Mouse (Mus musculus): ENCODE measurements at regions not wholly inside any gene's neighbourhood (a gene's known extent, or its start where the extent isn't known, plus 50 kb on each side); places are given as distances from the start of the nearest gene placed in this dataset.

- no peak for TF ChIP-seq CTCF (IDR thresholded peaks at IDR 0.05; ENCODE audit: insufficient read depth, low read length)
- TF ChIP-seq POLR2A (IDR thresholded peaks at IDR 0.05; ENCODE audit: borderline replicate concordance, extremely low read depth, low read depth, low read length), result no peak
Measured at GRCm38 (mm10) chr11:16637679-16638078, 114.3 kb upstream of the Egfr start.

All from lung, adult 2 months (tissue).